In genomic region chr19:46507806-46508205, GRCm38 (mm10) we compare ENCODE assay signal across 9 mouse cellular contexts. TPM values are rescaled to one million over a fixed set of nuclear protein-coding genes. Genes with fewer than 3 reads are reported as not detected.
A peak's percentile ranks its signal among the peaks of the same experiment; 100 is the strongest.
DNase-seq lines count a peak whose midpoint lies in the region; ATAC-seq lines count a peak whose summit lies in the region.
"Had no signal": no experiment of that assay in that cellular context is flagged by ENCODE, and none has a peak within 500 bp of the region (broad histone marks: within the 10 kb centered on the region; RNA-seq: fewer than 3 reads in every experiment).

No protein-coding gene starts in this region.

- ATAC-seq in lung, embryonic 16.5 days (ENCODE audit: low read depth): no peak
- no peak for ATAC-seq in hindbrain, embryonic 12.5 days (ENCODE audit: low FRiP score)
- ATAC-seq in stomach, embryonic 14.5 days (ENCODE audit: insufficient number of reproducible peaks, insufficient read depth, low FRiP score, low read depth): no peak
- no peak for ATAC-seq in granulocyte monocyte progenitor cell, adult 5-6 weeks (replicated peaks; ENCODE audit: poor library complexity, severe bottlenecking)

- peak overlapping the region; percentile 99; the same call in 1 of the 2 replicates for H3K9ac ChIP-seq in lung, embryonic 16.5 days (ENCODE audit: low read length)
- H3K9ac ChIP-seq in hindbrain, embryonic 12.5 days: peak overlapping the region; percentile 99
- no peak overlapping the region for H3K9ac ChIP-seq in stomach, embryonic 14.5 days (replicated peaks; ENCODE audit: low read depth, low read length)

- H3K4me2 ChIP-seq in lung, embryonic 16.5 days (ENCODE audit: low read depth, low read length): peak overlapping the region; percentile 96
- peak overlapping the region; percentile 86 for H3K4me2 ChIP-seq in hindbrain, embryonic 12.5 days (replicated peaks)
- H3K4me2 ChIP-seq in stomach, embryonic 14.5 days (replicated peaks; ENCODE audit: low read depth, low read length): no peak overlapping the region

- H3K4me1 ChIP-seq in lung, embryonic 16.5 days (replicated peaks; ENCODE audit: control insufficient read depth, insufficient read depth, low read length): peaks cover 73% of the 10 kb centered on the region
- peaks cover 71% of the 10 kb centered on the region for H3K4me1 ChIP-seq in hindbrain, embryonic 12.5 days
- peaks cover 62% of the 10 kb centered on the region for H3K4me1 ChIP-seq in stomach, embryonic 14.5 days (ENCODE audit: control insufficient read depth, insufficient read depth, low read length)

- peaks cover 34% of the 10 kb centered on the region for H3K36me3 ChIP-seq in lung, embryonic 16.5 days (ENCODE audit: control insufficient read depth, insufficient read depth, low read length)
- H3K36me3 ChIP-seq in hindbrain, embryonic 12.5 days: peaks cover 49% of the 10 kb centered on the region
- peaks cover 53% of the 10 kb centered on the region for H3K36me3 ChIP-seq in stomach, embryonic 14.5 days (ENCODE audit: control insufficient read depth, insufficient read depth, low read length)

- H3K4me3 ChIP-seq in lung, embryonic 16.5 days (ENCODE audit: low read length): no peak overlapping the region
- peak overlapping the region; percentile 94 for H3K4me3 ChIP-seq in hindbrain, embryonic 12.5 days
- H3K4me3 ChIP-seq in stomach, embryonic 14.5 days (ENCODE audit: low read depth, low read length): no peak overlapping the region

- H3K9me3 ChIP-seq in lung, embryonic 16.5 days (ENCODE audit: control insufficient read depth, low read length): no peaks in the 10 kb centered on the region
- H3K9me3 ChIP-seq in hindbrain, embryonic 12.5 days (replicated peaks): no peaks in the 10 kb centered on the region
- H3K9me3 ChIP-seq in stomach, embryonic 14.5 days (ENCODE audit: control insufficient read depth, low read depth, low read length): no peaks in the 10 kb centered on the region

- WGBS in lung, embryonic 16.5 days: 39% methylated on average over 1 of the region's 1 CpGs
- 84% methylated on average over 1 of the region's 1 CpGs for WGBS in hindbrain, embryonic 12.5 days
- WGBS in stomach, embryonic 14.5 days: 66% methylated on average over 1 of the region's 1 CpGs

- no peak for DNase-seq in lung, postnatal 14 days
- peak; percentile 66 to 78 for DNase-seq in kidney, postnatal 4 days
- no peak for DNase-seq in cerebellum, adult 9-10 months
- no peak for DNase-seq in gastrocnemius, adult 8-10 months (ENCODE audit: low spot score in 2 of 2)
- DNase-seq: cerebellum, postnatal 36 days had no signal

- H3K27me3 ChIP-seq in lung, embryonic 16.5 days (ENCODE audit: control insufficient read depth, insufficient read depth, low read depth, low read length): no peaks in the 10 kb centered on the region
- no peaks in the 10 kb centered on the region for H3K27me3 ChIP-seq in hindbrain, embryonic 12.5 days
- no peaks in the 10 kb centered on the region for H3K27me3 ChIP-seq in stomach, embryonic 14.5 days (ENCODE audit: control insufficient read depth, insufficient read depth, low read length)

- H3K27ac ChIP-seq in lung, embryonic 16.5 days (ENCODE audit: low read length): peak overlapping the region; percentile 100
- H3K27ac ChIP-seq in hindbrain, embryonic 12.5 days: peak overlapping the region; percentile 95
- peak overlapping the region; percentile 39; the same call in 1 of the 2 replicates for H3K27ac ChIP-seq in stomach, embryonic 14.5 days (ENCODE audit: low read length)

RNA-seq across cellular contexts. Expression of gene Trim8, which starts 6.3 kb away (rescaled TPM):
- 22.4 and 24.9 TPM in 2 replicates for polyA plus RNA-seq in lung, embryonic 16.5 days (2015; fragmentation: Nextera tagmentation; extraction: Ambion mirVana)
- 41.8 and 44.7 TPM in 2 replicates for polyA plus RNA-seq in hindbrain, embryonic 12.5 days (2016; fragmentation: Nextera tagmentation; extraction: Ambion mirVana)
- 22.3 and 23.5 TPM in 2 replicates for polyA plus RNA-seq in stomach, embryonic 14.5 days (2014; fragmentation: Nextera tagmentation; extraction: Ambion mirVana)
- 10.9 and 13.9 TPM in 2 replicates for total RNA-seq in granulocyte monocyte progenitor cell, adult 5-6 weeks (2014; fragmentation: Nextera tagmentation)
- 12.2 and 13.6 TPM in 2 replicates for total RNA-seq in granulocyte monocyte progenitor cell, adult 5-6 weeks (2017)
- total RNA-seq in gastrocnemius, adult 8-10 months (2022): 10 to 100 TPM; 22.0 to 24.0 (median 22.7) TPM

Comparison
In these comparisons a context has a peak if more than half of its experiments do, and no peak if none do; other contexts are left out.
1. H3K27ac ChIP-seq: peak in every context shown above with its lines; median percentile 100 in lung, embryonic 16.5 days; 95 in hindbrain, embryonic 12.5 days; 39 in stomach, embryonic 14.5 days.
2. DNase-seq: peak in kidney, postnatal 4 days (2 of 2); none in lung, postnatal 14 days (single experiment), cerebellum, adult 9-10 months (single experiment) and gastrocnemius, adult 8-10 months (0 of 2).